Mouse (Mus musculus) sigmoid colon, adult 10 weeks (tissue): ENCODE results near the gene Tomm6. TPM values are rescaled to one million over a fixed set of nuclear protein-coding genes. Genes with fewer than 3 reads are reported as not detected.

Source experiments
- polyA plus RNA-seq: library from polyadenylated mRNA; stranded (reverse); fragments of 350-450 nt; fragmentation: Illumina TruSeq; extraction: RNeasy Lipid Tissue Mini Kit (QIAGEN cat#74804); gene quantifications from one replicate; pipeline ENCODE4 v1.2.3, GENCODE M21; 2014; ENCODE audit warnings: low read depth, low replicate concordance

Tomm6 gene
- polyA plus RNA-seq = 14.3 TPM

DNA sequence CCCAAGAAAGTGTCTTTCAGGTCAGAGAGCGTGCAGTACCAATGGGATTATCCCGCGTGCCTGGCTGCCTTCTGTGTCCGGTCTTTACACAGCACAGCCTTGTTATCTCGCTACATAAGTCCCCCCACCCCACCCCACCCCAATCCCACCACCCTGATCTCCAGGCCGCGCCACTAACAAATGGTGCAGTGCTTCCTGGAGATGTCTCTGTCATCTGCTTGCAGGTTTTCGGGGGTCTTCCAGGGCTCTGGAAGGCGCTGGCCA is at the start of gene Tomm6:
TSS of gene Tomm6 (minus strand) at position 43 of the 264 bp plus-strand sequence.

DNA sequence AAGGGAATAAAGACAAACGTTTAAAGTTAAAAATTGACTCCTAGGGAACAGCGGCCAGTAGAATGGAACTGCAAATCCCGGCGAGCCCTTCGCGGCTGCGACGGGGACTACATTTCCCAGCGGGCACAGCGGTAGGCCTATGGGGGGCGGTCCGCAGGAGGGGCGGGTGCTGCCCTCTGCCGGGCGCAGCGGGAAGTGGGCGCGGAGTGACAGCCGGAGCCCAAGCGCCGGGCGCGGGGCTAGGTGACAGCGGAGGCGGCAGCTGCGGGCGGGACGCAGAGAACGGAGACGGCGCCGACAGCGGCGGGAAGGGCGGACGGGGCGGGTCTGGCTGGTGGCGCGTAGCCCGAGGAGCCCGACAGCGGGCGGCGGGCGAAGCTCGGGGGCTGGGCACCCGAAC is 48.7 kb upstream of the Tomm6 start, which contains the start of gene Tfeb:
TSS of gene Tfeb (plus strand) at position 175 of the 400 bp plus-strand sequence.

DNA sequence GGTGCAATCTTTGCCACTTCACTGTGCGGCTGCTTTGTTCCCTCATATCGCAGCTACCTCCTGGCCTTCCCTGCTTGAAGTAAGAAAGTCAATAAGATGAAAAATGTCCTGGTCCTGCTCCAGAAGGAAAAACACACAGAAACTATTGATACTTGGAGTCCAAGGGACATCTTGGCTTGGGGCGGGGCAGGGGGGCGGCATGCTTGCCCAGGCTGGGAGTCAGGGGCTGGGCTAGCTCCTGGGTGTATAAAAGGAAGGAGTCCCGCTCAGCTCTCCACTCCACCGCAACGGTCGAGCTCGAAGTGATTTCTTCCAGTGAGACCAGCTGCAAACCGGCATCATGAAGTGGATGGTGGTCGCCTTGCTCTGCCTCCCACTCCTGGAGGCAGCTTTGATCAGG is 38.4 kb upstream of the Tomm6 start, which contains the start of gene Pgc:
TSS of gene Pgc (plus strand) at position 277 of the 400 bp plus-strand sequence.

DNA sequence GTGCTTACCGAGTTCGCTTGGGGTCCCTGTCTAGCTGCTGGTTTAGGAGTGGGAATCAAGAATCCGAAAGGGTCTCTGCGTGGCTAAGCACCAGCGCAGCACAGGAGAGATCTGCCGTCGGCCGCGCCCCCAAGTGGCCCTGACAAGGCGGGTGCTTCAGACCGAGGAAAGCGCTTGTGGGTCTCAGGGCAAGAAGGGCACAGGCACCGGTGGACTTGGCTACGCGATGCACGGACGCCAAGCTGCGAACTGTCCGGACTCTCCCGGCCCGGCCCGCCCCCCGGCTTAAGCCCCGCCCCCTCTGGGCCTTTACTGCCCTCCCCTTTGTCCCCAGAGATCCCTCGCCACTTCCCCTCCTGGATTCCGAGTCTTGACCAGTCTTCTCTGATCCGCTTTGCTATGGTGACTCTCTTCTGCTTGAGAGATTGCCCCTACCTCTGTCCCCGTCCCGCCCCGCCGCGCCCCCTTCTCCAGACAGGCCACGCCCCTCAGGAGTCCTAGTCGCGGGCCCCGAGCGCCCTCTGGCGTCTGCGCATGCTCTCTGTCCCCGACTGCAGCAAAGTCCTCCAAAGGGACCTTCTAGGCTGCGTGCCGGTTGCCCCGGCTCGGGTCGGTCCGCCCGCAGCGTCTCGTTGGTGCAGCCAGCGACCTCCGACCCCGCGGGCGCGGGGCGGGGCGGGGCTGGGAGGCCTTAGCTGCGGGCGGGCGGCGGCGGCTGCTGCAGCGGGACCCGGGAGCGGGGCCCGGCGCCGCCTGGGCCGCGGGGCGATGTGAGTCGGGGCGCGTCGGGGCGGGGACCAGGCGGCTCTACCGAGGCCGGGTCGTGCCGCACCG is 6.5 kb upstream of the Tomm6 start, which contains the start of gene Prickle4:
TSS of gene Prickle4 (minus strand) at position 234 of the 834 bp plus-strand sequence.

DNA sequence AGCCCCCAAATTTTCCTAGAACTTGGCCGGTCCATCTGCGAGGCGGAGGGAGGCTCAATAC is 6.1 kb upstream of the Tomm6 start, which contains the start of gene Gm21981:
TSS of gene Gm21981 (minus strand) at position 14 of the 61 bp plus-strand sequence.

DNA sequence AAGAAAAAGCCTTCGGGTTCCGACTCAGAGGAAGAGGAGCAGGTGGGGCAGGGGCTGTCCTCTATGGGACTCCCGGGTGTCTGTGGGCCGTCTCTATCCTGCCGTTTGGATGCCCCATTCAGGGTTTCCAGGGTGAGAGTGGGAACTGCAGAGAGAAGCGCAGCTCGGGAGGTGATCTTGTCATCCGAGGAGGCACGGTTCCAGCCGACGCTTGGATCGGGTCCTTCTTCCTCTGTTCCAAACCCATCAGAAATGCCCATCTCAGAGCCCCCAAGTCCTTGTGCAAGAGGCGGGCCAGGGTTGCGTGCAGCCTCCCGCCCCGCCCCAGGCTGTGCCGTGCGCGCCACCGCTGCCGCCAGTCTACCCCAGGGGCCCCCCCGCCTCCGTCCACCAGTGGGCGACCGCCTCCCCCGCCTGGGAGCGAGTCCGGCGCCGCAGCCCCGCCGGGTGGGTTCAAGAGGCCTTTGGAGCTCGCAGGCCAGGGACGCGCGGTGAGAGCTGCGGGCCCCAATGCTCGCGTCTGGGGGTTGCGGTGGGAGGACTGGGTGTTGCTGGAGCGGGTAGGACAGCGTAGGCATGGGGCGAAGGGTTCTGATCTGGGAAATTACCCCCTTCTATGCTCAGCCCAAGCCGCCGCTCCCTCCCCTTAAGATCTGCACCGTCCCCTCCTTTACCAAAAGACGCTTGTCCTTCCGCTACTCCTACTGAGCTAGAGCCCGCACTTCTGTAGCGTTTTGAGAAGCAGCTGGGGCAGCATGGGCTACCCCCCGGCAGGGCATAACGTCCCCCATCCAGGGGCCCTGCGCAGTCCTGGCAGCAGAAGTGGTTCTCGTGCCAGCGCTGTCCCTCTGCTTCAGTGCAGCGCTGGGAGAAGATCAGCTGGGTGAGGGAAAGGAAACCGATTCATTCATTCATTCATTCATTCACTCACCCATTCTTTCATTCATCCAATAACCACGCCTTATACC is 706 bp upstream of the Tomm6 start, which contains the start of gene Frs3:
TSS of gene Frs3 (plus strand) at position 423 of the 968 bp plus-strand sequence.

Other genes starting within 250 kb of the Tomm6 start
- 6.8 TPM for gene Taf8, start 186.1 kb downstream of the Tomm6 start, polyA plus RNA-seq
- 4.5 TPM for gene Ccnd3, start 183.3 kb downstream of the Tomm6 start, polyA plus RNA-seq
- 1.4 TPM for gene Bysl, start 76.9 kb downstream of the Tomm6 start, polyA plus RNA-seq
- 16.4 TPM for gene Med20, start 76.8 kb downstream of the Tomm6 start, polyA plus RNA-seq
- 0.38 TPM for gene Gm20517, start 76.8 kb downstream of the Tomm6 start, polyA plus RNA-seq
- gene Usp49, start 57.7 kb downstream of the Tomm6 start, polyA plus RNA-seq = 10.3 TPM
- gene Frs3, start 644 bp upstream of the Tomm6 start, polyA plus RNA-seq = 1.1 TPM
- not detected for gene Gm21981, start 6.1 kb upstream of the Tomm6 start, polyA plus RNA-seq
- gene Prickle4, start 6.3 kb upstream of the Tomm6 start, polyA plus RNA-seq = not detected
- not detected for gene Pgc, start 38.5 kb upstream of the Tomm6 start, polyA plus RNA-seq
- gene Tfeb, start 48.6 kb upstream of the Tomm6 start, polyA plus RNA-seq = not detected
- gene Mdfi, start 146.3 kb upstream of the Tomm6 start, polyA plus RNA-seq = not detected
- gene Foxp4, start 236.3 kb upstream of the Tomm6 start, polyA plus RNA-seq = 0.35 TPM